Mouse (Mus musculus): ENCODE results near the gene Gm5617. TPM values are rescaled to one million over a fixed set of nuclear protein-coding genes. Genes with fewer than 3 reads are reported as not detected.

The Gm5617 gene
- polyA plus RNA-seq, 1 experiment from 2014 or later: 31.8 TPM

- Histone ChIP-seq H3K9me3 (ENCODE audit: control insufficient read depth, low read length) (no peaks in the 10 kb centered on the region), H3K4me1 (ENCODE audit: control insufficient read depth, insufficient read depth, low read length) (no peaks in the 10 kb centered on the region; the same call in 1 of the 2 replicates), H3K4me3 (ENCODE audit: low read depth, low read length) (peak overlapping the region; percentile 94), H3K27ac (replicated peaks; ENCODE audit: low read depth, low read length) (no peak overlapping the region), H3K27me3 (ENCODE audit: control insufficient read depth, insufficient read depth, low read length) (no peaks in the 10 kb centered on the region), H3K4me2 (ENCODE audit: low read depth, severe bottlenecking) (peak overlapping the region; percentile 89), H3K36me3 (ENCODE audit: control insufficient read depth, insufficient read depth, low read length) (no peaks in the 10 kb centered on the region; the same call in 1 of the 2 replicates), H3K9ac (ENCODE audit: low read length) (peak overlapping the region; percentile 83)
- DNase-seq (ENCODE audit: low spot score) (no peak), ATAC-seq (ENCODE audit: insufficient number of reproducible peaks, low FRiP score, low TSS enrichment, low read depth) (peak; percentile 75)
- 7% methylated on average over 24 of the region's 25 CpGs for WGBS
Observed at GRCm38 (mm10) chr9:48479838-48480410, 15.3 kb upstream of the Gm5617 start.

- Histone ChIP-seq H3K4me3 (ENCODE audit: low read depth, low read length) (peak within 1 kb of the TSS; percentile 94), H3K27ac (replicated peaks; ENCODE audit: low read depth, low read length) (no peak within 1 kb of the TSS), H3K4me1 (ENCODE audit: control insufficient read depth, insufficient read depth, low read length) (no peaks in the 10 kb centered on the region; the same call in 1 of the 2 replicates), H3K9ac (ENCODE audit: low read length) (peak within 1 kb of the TSS; percentile 83), H3K36me3 (ENCODE audit: control insufficient read depth, insufficient read depth, low read length) (no peaks in the 10 kb centered on the region; the same call in 1 of the 2 replicates), H3K27me3 (ENCODE audit: control insufficient read depth, insufficient read depth, low read length) (no peaks in the 10 kb centered on the region), H3K9me3 (ENCODE audit: control insufficient read depth, low read length) (no peaks in the 10 kb centered on the region), H3K4me2 (ENCODE audit: low read depth, severe bottlenecking) (peak within 1 kb of the TSS; percentile 89)
- ATAC-seq (ENCODE audit: insufficient number of reproducible peaks, low FRiP score, low TSS enrichment, low read depth) (peak; percentile 94), DNase-seq (ENCODE audit: low spot score) (peak; percentile 95)
- WGBS: 1% methylated on average over 49 of the region's 49 CpGs
Observed at GRCm38 (mm10) chr9:48480411-48481213, 14.6 kb upstream of the Gm5617 start, which contains the start of gene Rexo2. Gene Rexo2 (minus strand): TSS chr9:48480623.

- ATAC-seq (ENCODE audit: insufficient number of reproducible peaks, low FRiP score, low TSS enrichment, low read depth) (no peak), DNase-seq (ENCODE audit: low spot score) (peak; percentile 29)
- H3K27me3 ChIP-seq (ENCODE audit: control insufficient read depth, insufficient read depth, low read length): no peaks in the 10 kb centered on the region
- H3K4me2 ChIP-seq (ENCODE audit: low read depth, severe bottlenecking): peak overlapping the region; percentile 89
- H3K36me3 ChIP-seq (ENCODE audit: control insufficient read depth, insufficient read depth, low read length): no peaks in the 10 kb centered on the region; the same call in 1 of the 2 replicates
- H3K9ac ChIP-seq (ENCODE audit: low read length): no peak overlapping the region
- H3K27ac ChIP-seq (replicated peaks; ENCODE audit: low read depth, low read length): no peak overlapping the region
- 27% methylated on average over 20 of the region's 20 CpGs for WGBS
- peak overlapping the region; percentile 94 for H3K4me3 ChIP-seq (ENCODE audit: low read depth, low read length)
- no peaks in the 10 kb centered on the region; the same call in 1 of the 2 replicates for H3K4me1 ChIP-seq (ENCODE audit: control insufficient read depth, insufficient read depth, low read length)
- H3K9me3 ChIP-seq (ENCODE audit: control insufficient read depth, low read length): no peaks in the 10 kb centered on the region
Observed at GRCm38 (mm10) chr9:48481214-48482134, 13.8 kb upstream of the Gm5617 start.

GRCm38 (mm10) chr9:48495548-48495932, 298 bp downstream of the Gm5617 start:
- H3K4me3 ChIP-seq (ENCODE audit: low read depth, low read length): peak overlapping the region; percentile 78
- peak overlapping the region; percentile 94 for H3K9ac ChIP-seq (ENCODE audit: low read length)
- no peak; the same call in 1 of the 2 replicates for ATAC-seq (ENCODE audit: insufficient number of reproducible peaks, low FRiP score, low TSS enrichment, low read depth)
- H3K27me3 ChIP-seq (ENCODE audit: control insufficient read depth, insufficient read depth, low read length): no peaks in the 10 kb centered on the region
- H3K27ac ChIP-seq (replicated peaks; ENCODE audit: low read depth, low read length): peak overlapping the region; percentile 55; the same call in 1 of the 2 replicates
- DNase-seq (ENCODE audit: low spot score): no peak
- WGBS: 2% methylated on average over 34 of the region's 34 CpGs
- H3K4me1 ChIP-seq (ENCODE audit: control insufficient read depth, insufficient read depth, low read length): no peaks in the 10 kb centered on the region
- peak overlapping the region; percentile 83 for H3K4me2 ChIP-seq (ENCODE audit: low read depth, severe bottlenecking)
- H3K9me3 ChIP-seq (ENCODE audit: control insufficient read depth, low read length): no peaks in the 10 kb centered on the region
- peaks cover 11% of the 10 kb centered on the region for H3K36me3 ChIP-seq (ENCODE audit: control insufficient read depth, insufficient read depth, low read length)

GRCm38 (mm10) chr9:48501192-48501591, 6.0 kb downstream of the Gm5617 start:
- H3K27me3 ChIP-seq (ENCODE audit: control insufficient read depth, insufficient read depth, low read length): no peaks in the 10 kb centered on the region
- no peak overlapping the region for H3K4me2 ChIP-seq (ENCODE audit: low read depth, severe bottlenecking)
- H3K4me1 ChIP-seq (ENCODE audit: control insufficient read depth, insufficient read depth, low read length): no peaks in the 10 kb centered on the region
- H3K27ac ChIP-seq (replicated peaks; ENCODE audit: low read depth, low read length): no peak overlapping the region
- no peak overlapping the region for H3K4me3 ChIP-seq (ENCODE audit: low read depth, low read length)
- DNase-seq (ENCODE audit: low spot score) (no peak), ATAC-seq (ENCODE audit: insufficient number of reproducible peaks, low FRiP score, low TSS enrichment, low read depth) (no peak)
- H3K9ac ChIP-seq (ENCODE audit: low read length): no peak overlapping the region
- H3K36me3 ChIP-seq (ENCODE audit: control insufficient read depth, insufficient read depth, low read length): no peaks in the 10 kb centered on the region
- H3K9me3 ChIP-seq (ENCODE audit: control insufficient read depth, low read length): no peaks in the 10 kb centered on the region
- WGBS: 82% methylated on average over 7 of the region's 7 CpGs

GRCm38 (mm10) chr9:48503001-48503400, 7.8 kb downstream of the Gm5617 start:
- no peak for ATAC-seq (ENCODE audit: insufficient number of reproducible peaks, low FRiP score, low TSS enrichment, low read depth)

GRCm38 (mm10) chr9:48504741-48505365, 9.6 kb downstream of the Gm5617 start:
- no peaks in the 10 kb centered on the region for H3K27me3 ChIP-seq (ENCODE audit: control insufficient read depth, insufficient read depth, low read length)
- no peak overlapping the region for H3K4me2 ChIP-seq (ENCODE audit: low read depth, severe bottlenecking)
- H3K4me1 ChIP-seq (ENCODE audit: control insufficient read depth, insufficient read depth, low read length): no peaks in the 10 kb centered on the region
- ATAC-seq (ENCODE audit: insufficient number of reproducible peaks, low FRiP score, low TSS enrichment, low read depth) (no peak), DNase-seq (ENCODE audit: low spot score) (no peak)
- WGBS: 83% methylated on average over 8 of the region's 8 CpGs
- no peaks in the 10 kb centered on the region for H3K36me3 ChIP-seq (ENCODE audit: control insufficient read depth, insufficient read depth, low read length)
- H3K27ac ChIP-seq (replicated peaks; ENCODE audit: low read depth, low read length): no peak overlapping the region
- no peak overlapping the region for H3K4me3 ChIP-seq (ENCODE audit: low read depth, low read length)
- no peaks in the 10 kb centered on the region for H3K9me3 ChIP-seq (ENCODE audit: control insufficient read depth, low read length)
- H3K9ac ChIP-seq (ENCODE audit: low read length): no peak overlapping the region

More at GRCm38 (mm10) chr9:48503001-48503400, 7.8 kb downstream of the Gm5617 start:
- WGBS: 61% methylated on average over 2 of the region's 2 CpGs
- no peaks in the 10 kb centered on the region for H3K4me1 ChIP-seq (ENCODE audit: control insufficient read depth, insufficient read depth, low read length)
- DNase-seq (ENCODE audit: low spot score): no peak
- H3K9me3 ChIP-seq (ENCODE audit: control insufficient read depth, low read length): no peaks in the 10 kb centered on the region
- no peak overlapping the region for H3K9ac ChIP-seq (ENCODE audit: low read length)
- H3K4me3 ChIP-seq (ENCODE audit: low read depth, low read length): no peak overlapping the region
- no peaks in the 10 kb centered on the region for H3K36me3 ChIP-seq (ENCODE audit: control insufficient read depth, insufficient read depth, low read length)
- no peaks in the 10 kb centered on the region for H3K27me3 ChIP-seq (ENCODE audit: control insufficient read depth, insufficient read depth, low read length)
- no peak overlapping the region for H3K27ac ChIP-seq (replicated peaks; ENCODE audit: low read depth, low read length)
- no peak overlapping the region for H3K4me2 ChIP-seq (ENCODE audit: low read depth, severe bottlenecking)

Measured in limb, embryonic 11.5 days (tissue).